Mouse (Mus musculus): Measurements from ENCODE around the gene Hist1h2ab.

Gene Hist1h2ab

GRCm38 (mm10) chr13:23772561-23773313 is 21.8 kb downstream of the Hist1h2ab start:
- peak in 1 of 2 experiments; percentile 28 for DNase-seq (ENCODE audit: low spot score in 2 of 2)

- no peak for DNase-seq (ENCODE audit: low spot score in 2 of 2)
Measured at GRCm38 (mm10) chr13:23778339-23778738, 27.4 kb downstream of the Hist1h2ab start.

GRCm38 (mm10) chr13:23779025-23779424 is 28.1 kb downstream of the Hist1h2ab start:
- DNase-seq (ENCODE audit: low spot score in 2 of 2): no peak

GRCm38 (mm10) chr13:23792520-23792919 is 41.6 kb downstream of the Hist1h2ab start:
- DNase-seq (ENCODE audit: low spot score in 2 of 2): peak in 1 of 2 experiments; percentile 34

- no peak for DNase-seq (ENCODE audit: low spot score in 2 of 2)
Measured at GRCm38 (mm10) chr13:23799405-23799804, 48.5 kb downstream of the Hist1h2ab start.
